Mouse (Mus musculus): ENCODE data around the gene Spag5. TPM values are rescaled to one million over a fixed set of nuclear protein-coding genes. Genes with fewer than 3 reads are reported as not detected.

Spag5 gene
- polyA plus RNA-seq, 1 experiment from 2014 or later = 21.6 TPM

Other genes starting within 250 kb of the Spag5 start
- gene Eral1, start 221.1 kb upstream of the Spag5 start, polyA plus RNA-seq (2015; fragmentation: Nextera tagmentation; extraction: Ambion mirVana) = 21.1 and 24.5 TPM in 2 replicates
- 14.1 and 16.2 TPM in 2 replicates for gene Fam222b, start 206.9 kb upstream of the Spag5 start, polyA plus RNA-seq (2015; fragmentation: Nextera tagmentation; extraction: Ambion mirVana)
- gene Traf4, start 135.9 kb upstream of the Spag5 start, polyA plus RNA-seq (2015; fragmentation: Nextera tagmentation; extraction: Ambion mirVana) = 30.8 and 42.8 TPM in 2 replicates
- 12.4 and 17.3 TPM in 2 replicates for gene Nek8, start 124.9 kb upstream of the Spag5 start, polyA plus RNA-seq (2015; fragmentation: Nextera tagmentation; extraction: Ambion mirVana)
- gene Tlcd1, start 124.8 kb upstream of the Spag5 start, polyA plus RNA-seq (2015; fragmentation: Nextera tagmentation; extraction: Ambion mirVana) = 13.5 and 14.2 TPM in 2 replicates
- 717 and 816 TPM in 2 replicates for gene Rpl23a, start 117.9 kb upstream of the Spag5 start, polyA plus RNA-seq (2015; fragmentation: Nextera tagmentation; extraction: Ambion mirVana)
- 54.5 and 72.1 TPM in 2 replicates for gene Rab34, start 113.1 kb upstream of the Spag5 start, polyA plus RNA-seq (2015; fragmentation: Nextera tagmentation; extraction: Ambion mirVana)
- 2.9 and 3.0 TPM in 2 replicates for gene Proca1, start 108.1 kb upstream of the Spag5 start, polyA plus RNA-seq (2015; fragmentation: Nextera tagmentation; extraction: Ambion mirVana)
- 52.5 and 59.4 TPM in 2 replicates for gene Sdf2, start 55.8 kb upstream of the Spag5 start, polyA plus RNA-seq (2015; fragmentation: Nextera tagmentation; extraction: Ambion mirVana)
- gene Supt6, start 55.5 kb upstream of the Spag5 start, polyA plus RNA-seq (2015; fragmentation: Nextera tagmentation; extraction: Ambion mirVana) = 12.9 and 18.6 TPM in 2 replicates
- 63.9 and 71.9 TPM in 2 replicates for gene 2610507B11Rik, start 39.8 kb upstream of the Spag5 start, polyA plus RNA-seq (2015; fragmentation: Nextera tagmentation; extraction: Ambion mirVana)
- gene BC030499, start 10.7 kb upstream of the Spag5 start, polyA plus RNA-seq (2015; fragmentation: Nextera tagmentation; extraction: Ambion mirVana) = 0.23 and 0.38 TPM in 2 replicates
- 20.6 and 28.6 TPM in 2 replicates for gene Aldoc, start 21.4 kb downstream of the Spag5 start, polyA plus RNA-seq (2015; fragmentation: Nextera tagmentation; extraction: Ambion mirVana)
- gene Pigs, start 26.9 kb downstream of the Spag5 start, polyA plus RNA-seq (2015; fragmentation: Nextera tagmentation; extraction: Ambion mirVana) = 46.1 and 62.4 TPM in 2 replicates
- 31.0 and 43.3 TPM in 2 replicates for gene Unc119, start 42.0 kb downstream of the Spag5 start, polyA plus RNA-seq (2015; fragmentation: Nextera tagmentation; extraction: Ambion mirVana)
- 0.78 and 8.9 TPM in 2 replicates for gene Foxn1, start 85.0 kb downstream of the Spag5 start, polyA plus RNA-seq (2015; fragmentation: Nextera tagmentation; extraction: Ambion mirVana)
- gene Slc13a2, start 120.7 kb downstream of the Spag5 start, polyA plus RNA-seq (2015; fragmentation: Nextera tagmentation; extraction: Ambion mirVana) = 0.08 TPM in 1 of 2 replicates, not detected in the other
- gene Slc46a1, start 164.2 kb downstream of the Spag5 start, polyA plus RNA-seq (2015; fragmentation: Nextera tagmentation; extraction: Ambion mirVana) = 6.5 and 7.5 TPM in 2 replicates
- 0.15 and 0.60 TPM in 2 replicates for gene Sarm1, start 196.2 kb downstream of the Spag5 start, polyA plus RNA-seq (2015; fragmentation: Nextera tagmentation; extraction: Ambion mirVana)
- gene Vtn, start 197.6 kb downstream of the Spag5 start, polyA plus RNA-seq (2015; fragmentation: Nextera tagmentation; extraction: Ambion mirVana) = 1.3 and 4.7 TPM in 2 replicates
- gene Sebox, start 201.9 kb downstream of the Spag5 start, polyA plus RNA-seq (2015; fragmentation: Nextera tagmentation; extraction: Ambion mirVana) = not detected in 2 replicates
- 36.3 and 37.8 TPM in 2 replicates for gene Tmem199, start 210.6 kb downstream of the Spag5 start, polyA plus RNA-seq (2015; fragmentation: Nextera tagmentation; extraction: Ambion mirVana)
- gene Poldip2, start 210.7 kb downstream of the Spag5 start, polyA plus RNA-seq (2015; fragmentation: Nextera tagmentation; extraction: Ambion mirVana) = 157 and 162 TPM in 2 replicates
- 63.7 and 73.0 TPM in 2 replicates for gene Tnfaip1, start 234.8 kb downstream of the Spag5 start, polyA plus RNA-seq (2015; fragmentation: Nextera tagmentation; extraction: Ambion mirVana)
- 97.5 and 106 TPM in 2 replicates for gene Ift20, start 234.8 kb downstream of the Spag5 start, polyA plus RNA-seq (2015; fragmentation: Nextera tagmentation; extraction: Ambion mirVana)
- gene Tmem97, start 249.2 kb downstream of the Spag5 start, polyA plus RNA-seq (2015; fragmentation: Nextera tagmentation; extraction: Ambion mirVana) = 43.8 and 48.7 TPM in 2 replicates

Data from heart, embryonic 15.5 days (tissue).